Mouse (Mus musculus) midbrain, postnatal 0 days (tissue): ENCODE results near the gene Slc46a1. TPM values are rescaled to one million over a fixed set of nuclear protein-coding genes. Genes with fewer than 3 reads are reported as not detected.

Experiments used
- ATAC-seq: fragments of 200-750 bp; cut with Nextera tagmentation; 2 replicates; pipeline ENCODE4 v1.8.0; 2017; ENCODE audit warnings: moderate number of reproducible peaks, mild to moderate bottlenecking, moderate TSS enrichment, moderate library complexity; ENCODE audit not compliant: low FRiP score
- DNase-seq: peaks from one replicate; pipeline ENCODE4 v3.0.0-alpha.2; 2015; ENCODE audit warnings: low spot score
- H3K27ac ChIP-seq: fragments of 300-500 bp; sonication (generic); 2 replicates; pipeline ENCODE4 v1.5.1; 2014; ENCODE audit warnings: low read depth, mild to moderate bottlenecking, low read length, mixed read lengths
- H3K27me3 ChIP-seq: fragments of 300-500 bp; sonication (generic); 2 replicates; pipeline ENCODE4 v1.6.1; 2014; ENCODE audit warnings: low read length, control low read depth, mixed read lengths; ENCODE audit not compliant: insufficient read depth
- H3K36me3 ChIP-seq: fragments of 300-500 bp; sonication (generic); 2 replicates; pipeline ENCODE4 v1.6.1; 2014; ENCODE audit warnings: low read length, control low read depth, mixed read lengths; ENCODE audit not compliant: insufficient read depth
- H3K4me1 ChIP-seq: fragments of 300-500 bp; sonication (generic); 2 replicates; pipeline ENCODE4 v1.6.1; 2014; ENCODE audit warnings: mild to moderate bottlenecking, control low read depth, antibody characterized with exemption, low read length, mixed read lengths; ENCODE audit not compliant: insufficient read depth
- H3K4me2 ChIP-seq: fragments of 300-500 bp; sonication (generic); 2 replicates; pipeline ENCODE4 v1.6.1; 2014; ENCODE audit warnings: low read depth, mild to moderate bottlenecking, low read length, mixed read lengths; ENCODE audit not compliant: poor library complexity, severe bottlenecking
- H3K4me3 ChIP-seq: fragments of 300-500 bp; sonication (generic); 2 replicates; pipeline ENCODE4 v1.5.1; 2014; ENCODE audit warnings: low read depth, mild to moderate bottlenecking, low read length, moderate library complexity
- H3K9ac ChIP-seq: fragments of 300-500 bp; sonication (generic); replicated peaks from 2 replicates; pipeline ENCODE4 v1.6.1; 2014; ENCODE audit warnings: mild to moderate bottlenecking, low read length, moderate library complexity, mixed read lengths; ENCODE audit not compliant: poor library complexity, severe bottlenecking
- H3K9me3 ChIP-seq: fragments of 300-500 bp; sonication (generic); 2 replicates; pipeline ENCODE4 v1.6.1; 2016; ENCODE audit warnings: low read length, control low read depth
- CTCF ChIP-seq: IDR thresholded peaks from 2 replicates; pipeline ENCODE4 v1.5.1; 2016; ENCODE audit warnings: antibody characterized with exemption, mild to moderate bottlenecking
- WGBS: fragments of 180-500 bp; shearing (Covaris S2); extraction: QIAGEN DNeasy Blood & Tissue Kit; methylation state at CpG from one replicate; pipeline ENCODE4 v1.1.7; 2014; 5-methylcytosine and 5-hydroxymethylcytosine counted together
- polyA plus RNA-seq: library from polyadenylated mRNA; unstranded; fragments of >200 nt; fragmentation: Nextera tagmentation; extraction: Ambion mirVana; gene quantifications from 2 replicates; pipeline ENCODE4 v1.2.1, GENCODE M21; 2015
- total RNA-seq: library from RNA; depleted of rRNA; stranded (reverse); fragments of >200 nt; gene quantifications from 2 replicates; pipeline ENCODE4 v1.2.3, GENCODE M21; 2014

The Slc46a1 gene
- total and polyA plus RNA-seq, 2 experiments from 2014 or later: 17.5 to 19.1 TPM

GRCm38 (mm10) chr11:78424352-78424751, 41.1 kb upstream of the Slc46a1 start:
- Histone ChIP-seq H3K27me3 (no peaks in the 10 kb centered on the region), H3K4me3 (no peak overlapping the region), H3K27ac (no peak overlapping the region), H3K9me3 (no peaks in the 10 kb centered on the region), H3K9ac (no peak overlapping the region), H3K4me1 (no peaks in the 10 kb centered on the region), H3K36me3 (no peaks in the 10 kb centered on the region), H3K4me2 (no peak overlapping the region)
- DNase-seq: peak; percentile 15
- ATAC-seq: no peak
- no peak for TF ChIP-seq CTCF
- WGBS: 63% methylated on average over 2 of the region's 2 CpGs

DNA sequence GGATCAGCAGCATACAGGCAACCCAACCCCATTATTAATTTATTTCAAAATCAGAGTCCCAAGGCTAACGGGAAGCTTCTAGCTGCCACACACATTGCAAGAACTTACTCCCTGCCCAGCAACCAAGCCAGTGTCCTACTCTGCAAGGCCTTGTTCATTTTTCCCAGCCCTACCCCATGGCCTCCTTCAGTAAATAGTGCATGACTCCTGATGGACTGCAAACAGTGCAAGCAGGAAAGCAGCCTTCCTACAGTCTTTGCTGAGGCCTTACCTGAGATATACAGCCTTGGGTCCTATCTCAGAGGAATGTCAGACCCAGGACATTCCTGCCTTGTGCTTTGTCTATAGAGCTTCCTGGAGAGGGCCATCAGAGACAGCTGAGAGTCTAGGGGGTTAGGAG, 39.9 kb upstream of the Slc46a1 start:
- no peak for TF ChIP-seq CTCF
- no peak for ATAC-seq
- WGBS: 86% methylated on average over 1 of the region's 1 CpGs

DNA sequence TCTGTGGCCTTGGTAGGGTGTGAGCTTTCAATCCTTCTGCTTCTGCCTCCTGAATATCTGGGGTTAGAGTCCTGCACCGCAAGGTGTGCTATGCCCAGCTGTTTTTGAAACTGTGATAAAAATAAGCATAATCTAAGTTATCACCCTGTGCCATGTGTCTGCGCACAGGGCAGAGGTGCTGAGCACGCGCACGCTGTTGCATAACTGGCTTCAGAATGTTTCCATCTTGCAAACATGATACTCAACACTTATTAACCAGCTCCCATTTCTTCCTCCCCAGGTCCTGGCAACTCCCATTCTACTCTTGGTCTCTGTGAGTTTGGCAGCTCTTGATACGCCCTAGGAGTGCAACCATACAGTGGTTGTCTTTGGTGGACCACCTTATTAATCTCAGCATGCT, 37.8 kb upstream of the Slc46a1 start:
- 94% methylated on average over 6 of the region's 6 CpGs for WGBS
- no peak overlapping the region for H3K9ac ChIP-seq
- no peaks in the 10 kb centered on the region for H3K27me3 ChIP-seq
- no peak for TF ChIP-seq CTCF
- DNase-seq (no peak), ATAC-seq (no peak)
- H3K4me2 ChIP-seq: no peak overlapping the region
- no peak overlapping the region for H3K27ac ChIP-seq
- no peaks in the 10 kb centered on the region for H3K9me3 ChIP-seq
- H3K36me3 ChIP-seq: no peaks in the 10 kb centered on the region
- no peak overlapping the region for H3K4me3 ChIP-seq
- no peaks in the 10 kb centered on the region for H3K4me1 ChIP-seq

More for the DNA sequence above, 39.9 kb upstream of the Slc46a1 start:
- no peaks in the 10 kb centered on the region for H3K36me3 ChIP-seq
- no peaks in the 10 kb centered on the region for H3K4me1 ChIP-seq
- H3K27ac ChIP-seq: no peak overlapping the region
- H3K9ac ChIP-seq: no peak overlapping the region
- no peak overlapping the region for H3K4me2 ChIP-seq
- H3K4me3 ChIP-seq: no peak overlapping the region
- no peaks in the 10 kb centered on the region for H3K27me3 ChIP-seq
- DNase-seq: no peak
- H3K9me3 ChIP-seq: no peaks in the 10 kb centered on the region

GRCm38 (mm10) chr11:78428309-78428708, 37.2 kb upstream of the Slc46a1 start:
- no peak overlapping the region for H3K27ac ChIP-seq
- no peaks in the 10 kb centered on the region for H3K36me3 ChIP-seq
- no peak overlapping the region for H3K9ac ChIP-seq
- ATAC-seq (no peak), DNase-seq (no peak)
- peak; percentile 4; the same call in 1 of the 2 replicates for TF ChIP-seq CTCF
- no peak overlapping the region for H3K4me3 ChIP-seq
- WGBS: 68% methylated on average over 5 of the region's 5 CpGs
- H3K4me1 ChIP-seq: no peaks in the 10 kb centered on the region
- no peaks in the 10 kb centered on the region for H3K9me3 ChIP-seq
- H3K4me2 ChIP-seq: no peak overlapping the region
- no peaks in the 10 kb centered on the region for H3K27me3 ChIP-seq

DNA sequence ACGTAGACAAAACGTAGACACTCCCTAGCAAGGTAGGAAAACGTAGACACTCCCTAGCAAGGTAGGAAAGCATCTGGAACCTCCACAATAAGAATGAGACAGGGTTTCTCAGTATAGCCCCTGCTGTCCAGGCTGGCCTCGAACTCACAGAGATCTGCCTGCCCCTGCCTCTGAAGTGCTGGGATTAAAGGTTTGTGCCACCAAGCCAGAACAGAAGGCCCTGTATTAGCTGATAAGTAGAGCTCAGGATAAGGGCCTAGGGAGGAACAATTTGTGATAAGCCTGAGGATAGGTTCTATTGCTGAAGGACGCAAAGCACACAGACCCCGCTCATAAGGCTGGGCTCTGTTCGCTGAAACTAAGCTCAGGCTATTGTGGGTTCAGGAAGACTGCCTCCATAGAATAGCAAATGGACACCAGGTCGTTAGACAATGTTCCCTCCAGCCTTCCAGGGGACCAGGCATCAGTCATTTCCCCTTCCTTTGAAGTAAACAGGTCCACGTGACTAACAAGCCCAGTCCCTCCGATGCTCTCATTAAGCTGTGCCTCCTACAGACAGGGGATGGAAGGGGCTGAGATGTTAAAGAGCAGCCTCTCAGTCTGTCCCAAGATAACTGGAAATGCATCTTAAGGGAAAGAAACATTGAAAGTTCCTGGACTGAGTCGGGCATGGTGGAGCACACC, 35.2 kb upstream of the Slc46a1 start:
- ATAC-seq (no peak), DNase-seq (no peak)
- H3K27me3 ChIP-seq: no peaks in the 10 kb centered on the region
- 53% methylated on average over 11 of the region's 11 CpGs for WGBS
- H3K9me3 ChIP-seq: no peaks in the 10 kb centered on the region
- no peaks in the 10 kb centered on the region for H3K4me1 ChIP-seq
- no peak for TF ChIP-seq CTCF
- H3K36me3 ChIP-seq: no peaks in the 10 kb centered on the region
- H3K4me2 ChIP-seq: no peak overlapping the region
- no peak overlapping the region for H3K4me3 ChIP-seq
- no peak overlapping the region for H3K27ac ChIP-seq
- no peak overlapping the region for H3K9ac ChIP-seq

DNA sequence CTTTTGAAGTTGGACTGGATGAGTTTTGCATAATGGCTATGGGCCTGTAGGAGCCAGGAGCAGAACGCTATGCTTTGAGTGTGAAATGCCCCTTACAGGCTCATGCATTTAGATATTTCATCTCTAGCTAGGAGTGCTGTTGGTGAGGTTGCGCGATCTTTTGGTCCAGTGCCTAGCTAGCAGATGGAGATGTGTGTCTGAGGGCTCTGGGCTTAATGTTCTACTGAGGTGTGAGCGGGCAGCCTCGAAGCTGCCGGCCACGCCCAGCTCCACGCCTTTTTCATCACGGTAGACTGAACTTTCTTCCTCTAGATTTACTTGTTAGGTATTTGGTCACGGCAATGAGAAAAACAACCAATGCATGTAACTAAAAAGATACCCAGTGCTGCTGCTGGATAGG, 34.3 kb upstream of the Slc46a1 start:
- Histone ChIP-seq H3K4me3 (no peak overlapping the region), H3K36me3 (no peaks in the 10 kb centered on the region), H3K4me2 (no peak overlapping the region), H3K9me3 (no peaks in the 10 kb centered on the region), H3K27me3 (no peaks in the 10 kb centered on the region), H3K4me1 (no peaks in the 10 kb centered on the region), H3K9ac (no peak overlapping the region), H3K27ac (no peak overlapping the region)
- TF ChIP-seq CTCF: no peak
- DNase-seq (no peak), ATAC-seq (no peak)
- WGBS: 93% methylated on average over 10 of the region's 10 CpGs
